Mouse (Mus musculus) spleen, postnatal 0 days (tissue): ENCODE results near the gene Osgepl1. TPM values are rescaled to one million over a fixed set of nuclear protein-coding genes. Genes with fewer than 3 reads are reported as not detected.

Source experiments
- polyA plus RNA-seq: library from polyadenylated mRNA; unstranded; fragments of >200 nt; fragmentation: Nextera tagmentation; extraction: Ambion mirVana; gene quantifications from 2 replicates; pipeline ENCODE4 v1.2.1, GENCODE M21; 2015

Gene Osgepl1
- 27.4 and 31.7 TPM in 2 replicates for polyA plus RNA-seq

DNA sequence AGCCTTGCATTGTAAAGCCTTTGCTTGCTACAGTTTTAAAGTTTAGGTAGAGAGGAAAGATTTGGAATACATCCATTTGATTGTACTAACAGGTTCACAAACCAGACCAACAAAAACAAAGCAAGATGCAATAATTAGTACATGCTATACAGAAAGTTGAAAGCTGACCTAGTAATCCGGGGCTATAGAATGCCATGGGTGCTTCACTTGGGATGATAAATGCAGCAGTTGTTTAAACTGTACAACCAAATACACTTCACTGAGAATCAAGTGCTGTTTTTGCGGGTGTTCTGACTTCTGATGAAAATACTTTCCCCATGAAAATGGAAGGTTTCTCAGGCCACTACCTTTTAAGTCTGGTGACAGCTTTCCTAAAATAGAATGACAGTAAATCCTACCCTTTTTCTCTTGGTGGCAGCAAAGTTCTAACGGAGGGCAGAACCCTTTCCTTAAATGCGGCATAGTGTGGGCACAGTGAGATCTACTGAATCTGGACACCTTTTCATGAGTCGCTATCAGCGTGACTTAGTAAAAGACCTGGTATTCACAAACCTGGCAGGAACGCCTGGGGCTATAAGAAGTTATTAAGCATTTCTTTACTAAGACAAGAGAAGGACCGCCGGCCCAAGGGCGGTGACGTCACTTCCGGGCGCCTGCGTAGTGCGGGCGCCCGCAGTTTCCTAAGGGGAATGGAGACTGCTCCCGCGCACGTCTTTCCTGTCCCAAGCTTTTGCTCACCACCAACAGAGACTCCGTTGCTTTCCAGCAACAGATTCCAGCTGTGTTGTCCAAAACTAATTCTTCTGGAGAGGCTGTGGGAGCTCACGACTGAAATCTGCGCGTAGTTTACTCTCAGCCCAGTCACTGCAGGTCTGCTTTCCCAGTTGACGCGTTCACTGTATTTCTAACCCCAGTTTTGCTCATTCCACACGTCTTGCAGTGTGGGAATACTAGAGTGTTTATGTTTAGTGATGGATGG lies at the start of gene Osgepl1:
Gene Osgepl1, plus strand, starts transcription at position 636 of the 979 bp plus-strand sequence.

GRCm38 (mm10) chr1:53296581-53297383 lies 16.6 kb upstream of the Osgepl1 start, which contains the start of the genes Pms1, Ormdl1 and Gm28778:
Gene Pms1, minus strand, starts transcription at chr1:53297018.
Gene Ormdl1, plus strand, starts transcription at chr1:53297095.
Gene Gm28778, plus strand, starts transcription at chr1:53297111.

DNA sequence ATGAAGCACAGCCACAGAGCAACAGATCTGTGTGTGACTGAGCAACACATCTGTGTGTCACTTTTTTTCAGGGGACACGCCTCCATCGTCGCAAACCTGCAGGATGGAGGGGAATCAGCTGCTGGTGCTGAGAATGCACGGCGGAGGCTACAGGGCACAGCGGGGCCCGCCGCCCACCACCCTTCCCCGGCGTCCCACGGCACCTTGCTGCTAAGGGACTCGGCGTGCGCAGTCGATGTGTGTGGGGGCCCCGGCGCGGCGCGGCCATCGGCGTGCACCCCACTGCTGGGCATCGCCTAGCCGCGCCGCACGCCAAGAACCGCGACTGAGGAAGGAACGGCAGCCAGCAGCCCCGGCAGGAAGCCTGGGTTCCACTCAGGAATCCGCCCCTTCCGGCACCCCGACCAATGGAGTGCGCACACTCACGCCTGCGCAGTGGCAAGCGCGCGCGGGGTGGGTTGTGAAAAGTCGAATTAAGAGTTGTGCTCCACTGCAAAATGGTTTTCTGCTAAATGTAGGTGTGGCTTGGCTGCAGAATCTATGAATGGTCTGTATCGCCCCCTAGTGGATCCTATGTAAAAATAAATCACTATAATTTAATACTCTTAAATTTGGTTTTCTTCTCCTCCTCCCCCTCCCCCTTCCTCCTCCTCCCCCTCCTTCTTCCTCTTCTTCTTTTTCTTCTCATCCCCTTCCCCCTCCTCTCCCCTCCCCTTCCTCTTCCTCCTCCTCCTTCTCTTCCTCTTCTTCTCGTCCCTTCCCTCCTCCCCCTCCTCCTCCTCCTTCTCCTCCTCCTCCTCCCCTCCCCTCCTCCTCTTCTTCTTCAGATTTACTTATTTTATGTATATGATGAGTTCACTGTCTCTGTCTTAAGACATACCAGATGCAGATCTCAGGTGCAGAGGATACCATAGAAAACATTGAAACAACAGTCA lies 39.2 kb downstream of the Osgepl1 start, which contains the start of the genes Asdurf, Gm28551 and Asnsd1:
Gene Asdurf, minus strand, starts transcription at position 293 of the 935 bp plus-strand sequence.
Gene Gm28551, minus strand, starts transcription at position 341 of the 935 bp plus-strand sequence.
Gene Asnsd1, minus strand, starts transcription at position 426 of the 935 bp plus-strand sequence.

Other genes with a start within 250 kb of the Osgepl1 start
- not detected in 2 replicates for gene 1700019A02Rik, start 126.0 kb upstream of the Osgepl1 start, polyA plus RNA-seq
- 8.4 and 10.6 TPM in 2 replicates for gene Pms1, start 16.6 kb upstream of the Osgepl1 start, polyA plus RNA-seq
- gene Ormdl1, start 16.5 kb upstream of the Osgepl1 start, polyA plus RNA-seq: 25.3 and 28.2 TPM in 2 replicates
- gene Gm28778, start 16.5 kb upstream of the Osgepl1 start, polyA plus RNA-seq: not detected in 2 replicates
- 2.3 and 19.4 TPM in 2 replicates for gene Asdurf, start 39.0 kb downstream of the Osgepl1 start, polyA plus RNA-seq
- 0.21 and 0.23 TPM in 2 replicates for gene Gm28551, start 39.0 kb downstream of the Osgepl1 start, polyA plus RNA-seq
- gene Asnsd1, start 39.1 kb downstream of the Osgepl1 start, polyA plus RNA-seq: 58.4 and 61.8 TPM in 2 replicates